Comparison of ENCODE assay signal across 24 mouse cellular contexts in the genomic region with DNA sequence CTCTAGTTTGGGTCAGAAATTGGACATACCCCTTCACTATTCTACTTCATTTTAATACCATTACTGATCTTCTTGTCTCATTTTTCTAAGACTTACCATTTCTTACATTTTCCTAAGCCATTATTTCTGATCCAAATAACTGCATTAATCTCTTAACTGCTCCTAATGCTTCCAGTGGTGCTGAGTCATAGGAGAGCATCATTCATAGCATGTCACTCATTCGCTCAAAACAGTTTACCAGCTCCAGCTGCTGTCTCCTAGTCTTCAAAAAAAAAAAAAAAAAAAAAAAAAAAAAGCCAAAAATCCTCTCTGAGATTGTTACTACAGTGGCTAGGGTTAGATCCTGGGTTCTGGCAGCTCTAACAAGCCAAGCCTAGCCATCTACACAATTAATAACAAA.
A peak's percentile ranks its signal among the peaks of the same experiment; 100 is the strongest.
DNase-seq lines count a peak whose midpoint lies in the region; ATAC-seq and TF ChIP-seq lines count a peak whose summit lies in the region.
"Had no signal": no experiment of that assay in that cellular context is flagged by ENCODE, and none has a peak within 500 bp of the region (broad histone marks: within the 10 kb centered on the region; RNA-seq: fewer than 3 reads in every experiment).

No protein-coding gene starts in this region.

- no peak for TF ChIP-seq CTCF in liver, postnatal 0 days (IDR thresholded peaks at IDR 0.05; ENCODE audit: low read depth)
- no peak for TF ChIP-seq CTCF in midbrain, postnatal 0 days (IDR thresholded peaks at IDR 0.05)

- no peak overlapping the region for H3K27ac ChIP-seq in liver, postnatal 0 days (ENCODE audit: low read depth)
- H3K27ac ChIP-seq in midbrain, postnatal 0 days (ENCODE audit: low read depth, low read length) = no peak overlapping the region

- DNase-seq in 3T3-L1 (ENCODE audit: low read depth, low spot score) (peak; percentile 52), NIH3T3 (ENCODE audit: low read depth) (peak; percentile 60)
- peak; percentile 27 for DNase-seq in brain, adult 2 months (ENCODE audit: low read depth, low spot score)
- DNase-seq in liver, postnatal 0 days = no peak
- no peak for DNase-seq in kidney, postnatal 14 days
- no peak for DNase-seq in midbrain, postnatal 0 days (ENCODE audit: low spot score)
- DNase-seq: adrenal gland, adult 2 months; adrenal gland, adult 8-10 months; adrenal gland, postnatal 10 days; adrenal gland, postnatal 14 days; adrenal gland, postnatal 25 days; adrenal gland, postnatal 36 days; B cell, adult 2 months; cerebellum, adult 11 months; cerebellum, adult 11-12 months; cerebellum, adult 18-20 months; cerebellum, adult 2 months; cerebellum, adult 8-10 months; cerebellum, adult 9-10 months had no signal

- no peak overlapping the region for H3K4me3 ChIP-seq in liver, postnatal 0 days (ENCODE audit: low read depth, low read length)
- H3K4me3 ChIP-seq in midbrain, postnatal 0 days (ENCODE audit: low read depth, low read length) = no peak overlapping the region

- WGBS in liver, postnatal 0 days (ENCODE audit: insufficient replicate concordance) = 50% methylated on average over 1 of the region's 1 CpGs
- WGBS in midbrain, postnatal 0 days = 83% methylated on average over 1 of the region's 1 CpGs

- H3K27me3 ChIP-seq in liver, postnatal 0 days (ENCODE audit: insufficient read depth, low read length) = no peaks in the 10 kb centered on the region
- no peaks in the 10 kb centered on the region for H3K27me3 ChIP-seq in midbrain, postnatal 0 days (ENCODE audit: insufficient read depth, low read length)
- H3K27me3 ChIP-seq: CH12.LX, Patski had no signal

- no peaks in the 10 kb centered on the region for H3K9me3 ChIP-seq in liver, postnatal 0 days (ENCODE audit: low read length)
- no peaks in the 10 kb centered on the region for H3K9me3 ChIP-seq in midbrain, postnatal 0 days (ENCODE audit: low read length)

- no peaks in the 10 kb centered on the region for H3K36me3 ChIP-seq in liver, postnatal 0 days (replicated peaks; ENCODE audit: insufficient read depth, low read length)
- H3K36me3 ChIP-seq in midbrain, postnatal 0 days (ENCODE audit: insufficient read depth, low read length) = no peaks in the 10 kb centered on the region
- H3K36me3 ChIP-seq: G1E had no signal

- ATAC-seq in liver, postnatal 0 days = no peak
- ATAC-seq in midbrain, postnatal 0 days (ENCODE audit: low FRiP score) = no peak
- ATAC-seq: activated CD4-positive, CD25-positive, alpha-beta regulatory T cell, adult 4 months; CD4-positive, CD25-positive, alpha-beta regulatory T cell, adult 4 months; Patski had no signal

- no peak for TF ChIP-seq EP300 in liver, postnatal 0 days (IDR thresholded peaks at IDR 0.05; ENCODE audit: low read depth)

- H3K4me2 ChIP-seq in liver, postnatal 0 days (ENCODE audit: low read depth, low read length) = no peak overlapping the region
- H3K4me2 ChIP-seq in midbrain, postnatal 0 days (ENCODE audit: low read depth, low read length, poor library complexity, severe bottlenecking) = no peak overlapping the region

- no peaks in the 10 kb centered on the region for H3K4me1 ChIP-seq in liver, postnatal 0 days (ENCODE audit: insufficient read depth)
- no peaks in the 10 kb centered on the region for H3K4me1 ChIP-seq in midbrain, postnatal 0 days (ENCODE audit: insufficient read depth, low read length)

- H3K9ac ChIP-seq in liver, postnatal 0 days (replicated peaks) = no peak overlapping the region
- no peak overlapping the region for H3K9ac ChIP-seq in midbrain, postnatal 0 days (replicated peaks; ENCODE audit: low read length, poor library complexity, severe bottlenecking)

Comparison
In these comparisons a context has a peak if more than half of its experiments do, and no peak if none do; other contexts are left out.
1. DNase-seq: peak in 3T3-L1 (single experiment), NIH3T3 (single experiment) and brain, adult 2 months (single experiment); none in liver, postnatal 0 days (single experiment), kidney, postnatal 14 days (single experiment) and midbrain, postnatal 0 days (single experiment).